Mouse (Mus musculus) liver, postnatal 0 days (tissue): ENCODE measurements around the gene Ccdc107.

Experiments
- CTCF ChIP-seq: sonication (generic); IDR thresholded peaks from 2 replicates; pipeline ENCODE4 v1.5.1; 2016; ENCODE audit warnings: antibody characterized with exemption, low read depth
- EP300 ChIP-seq: IDR thresholded peaks from 2 replicates; pipeline ENCODE4 v1.6.1; 2016; ENCODE audit warnings: antibody characterized with exemption, low read depth, mild to moderate bottlenecking

DNA sequence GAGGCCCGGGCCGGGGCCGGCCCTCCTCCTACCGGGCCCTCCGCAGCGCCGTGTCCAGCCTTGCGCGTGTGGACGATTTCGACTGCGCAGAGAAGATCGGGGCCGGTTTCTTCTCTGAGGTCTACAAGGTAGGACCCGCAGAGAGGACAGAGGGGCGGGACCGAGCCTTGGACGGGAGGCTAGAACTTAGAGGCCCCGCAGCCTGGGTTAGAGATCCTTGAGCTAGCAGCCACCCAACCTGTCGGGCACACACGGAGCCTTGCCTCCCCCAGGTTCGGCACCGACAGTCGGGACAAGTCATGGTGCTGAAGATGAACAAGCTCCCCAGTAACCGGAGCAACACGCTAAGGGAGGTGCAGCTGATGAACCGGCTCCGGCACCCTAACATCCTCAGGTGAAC lies 49.2 kb upstream of the Ccdc107 start:
- TF ChIP-seq CTCF (no peak), EP300 (no peak)
